Mouse (Mus musculus) ovary, postnatal 10 days (tissue): ENCODE results near the gene Tnpo1.
A peak's percentile ranks its signal among the peaks of the same experiment; 100 is the strongest.
"Not testable (repeated sequence)": the region's sequence is repeated elsewhere in the genome, so short reads cannot be mapped to it uniquely, and the experiment has no call there.

Experiments
- DNase-seq: peaks from one replicate; pipeline ENCODE4 v3.0.0; 2022; ENCODE audit warnings: low spot score

The Tnpo1 gene

GRCm38 (mm10) chr13:98890137-98890870, 35.9 kb downstream of the Tnpo1 start:
- peak; percentile 26 for DNase-seq

DNA sequence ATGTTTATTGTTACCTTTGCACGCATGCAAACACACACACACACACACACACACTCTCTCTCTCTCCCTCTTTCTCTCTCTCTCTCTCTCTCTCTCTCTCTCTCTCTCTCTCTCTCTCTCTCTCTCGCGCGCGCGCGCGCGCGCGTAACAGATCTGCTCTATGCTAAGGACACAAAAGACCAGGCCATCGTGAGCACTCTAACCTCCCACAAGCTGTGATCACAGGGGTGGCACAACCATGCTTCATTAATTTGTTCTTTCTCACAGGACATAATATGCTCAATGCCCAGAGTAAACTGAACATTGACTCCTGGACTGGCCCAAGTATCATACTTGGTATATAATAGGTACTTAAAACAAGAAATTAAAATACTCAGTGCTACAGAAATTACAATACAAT, 37.0 kb downstream of the Tnpo1 start:
- DNase-seq: no peak

- no peak for DNase-seq
Observed at GRCm38 (mm10) chr13:98883774-98884173, 42.4 kb downstream of the Tnpo1 start.

DNA sequence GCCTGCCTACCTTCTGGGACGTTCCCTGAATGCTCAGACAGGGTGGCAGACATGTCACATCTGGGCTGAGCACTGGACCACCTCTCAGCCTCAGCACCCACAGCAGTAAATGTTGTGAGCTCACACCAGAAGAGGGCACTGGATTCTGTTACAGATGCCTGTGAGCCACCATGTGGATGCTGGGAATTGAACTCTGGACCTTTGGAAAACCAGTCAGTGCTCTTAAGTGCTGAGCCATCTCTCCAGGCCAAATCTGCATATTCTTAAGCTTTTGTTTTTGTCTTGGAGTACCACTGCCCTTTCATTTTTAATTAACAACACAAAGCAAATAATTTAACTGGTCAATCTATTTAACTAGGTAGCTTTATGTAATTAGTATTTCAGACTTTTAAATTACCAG, 44.2 kb downstream of the Tnpo1 start:
- no peak for DNase-seq

DNA sequence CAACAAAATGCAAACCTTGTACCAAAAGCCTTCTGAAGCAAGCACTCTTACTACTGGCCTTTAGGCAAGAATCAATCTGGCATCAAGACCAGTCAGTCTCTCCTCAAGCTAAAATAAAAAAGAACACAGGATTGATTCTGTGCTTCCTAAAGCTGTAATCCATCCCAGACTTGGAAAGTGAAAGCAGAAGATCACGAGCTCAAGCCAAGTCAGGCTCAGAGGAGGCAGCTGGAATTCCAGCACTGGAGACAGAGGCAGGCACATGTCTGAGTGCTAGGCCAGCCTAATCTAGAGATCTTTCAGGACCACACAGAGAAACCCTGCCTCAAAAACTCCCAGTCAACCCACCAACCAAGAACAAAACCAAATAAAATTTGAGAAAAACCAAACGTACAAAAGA, 45.8 kb downstream of the Tnpo1 start:
- DNase-seq: no peak

DNA sequence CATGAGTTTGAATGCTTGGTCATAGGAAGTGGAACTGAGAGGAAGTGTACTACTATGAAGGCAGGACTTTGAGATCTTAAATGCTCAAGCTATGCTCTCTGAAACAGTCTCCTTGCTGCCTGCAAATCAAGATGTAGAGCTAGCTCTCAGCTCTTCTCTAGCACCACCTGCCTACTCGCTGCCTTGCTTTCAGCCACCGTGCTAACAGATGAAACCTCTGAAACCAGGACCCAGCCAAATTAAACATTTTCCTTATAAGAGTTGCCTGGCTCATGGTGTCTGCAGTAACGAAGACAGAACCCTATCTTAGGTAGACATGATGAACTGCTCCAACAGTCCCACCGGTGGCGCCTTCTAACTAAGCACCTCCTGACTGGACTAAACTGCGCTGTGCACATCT, 46.8 kb downstream of the Tnpo1 start:
- no peak for DNase-seq

- DNase-seq: no peak
Observed at GRCm38 (mm10) chr13:98877165-98877564, 49.0 kb downstream of the Tnpo1 start.

GRCm38 (mm10) chr13:98874727-98875126, 51.5 kb downstream of the Tnpo1 start:
- no peak for DNase-seq

DNA sequence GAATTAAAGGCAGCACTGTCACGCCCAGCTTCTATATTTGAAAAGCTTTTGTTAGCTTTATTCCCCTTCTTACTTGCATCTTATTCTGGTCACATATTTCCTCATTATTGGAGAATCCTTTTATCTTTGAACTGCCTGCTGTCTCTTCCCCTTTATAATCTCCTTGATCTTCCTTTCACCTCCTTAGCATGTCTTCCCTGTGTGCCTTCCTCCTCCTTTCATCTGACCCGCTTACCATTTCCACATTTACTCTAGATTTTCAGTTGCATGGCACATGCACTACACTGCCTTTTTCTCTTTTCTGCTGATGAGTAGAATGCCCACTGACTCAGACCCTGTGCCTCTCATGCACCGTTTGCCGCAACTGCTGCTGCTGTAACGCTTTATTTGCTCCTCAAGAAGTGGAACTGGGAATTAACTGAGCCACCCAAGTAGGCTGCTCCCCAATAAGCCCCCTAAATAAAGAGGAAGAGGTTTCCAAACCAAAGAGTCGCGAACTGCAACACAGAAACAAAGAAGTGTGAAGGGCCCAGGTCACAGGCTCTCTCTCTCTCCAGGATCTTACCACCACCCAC, 53.8 kb downstream of the Tnpo1 start:
- DNase-seq: no peak

- DNase-seq: no peak
Observed at GRCm38 (mm10) chr13:98871263-98871662, 54.9 kb downstream of the Tnpo1 start.

DNA sequence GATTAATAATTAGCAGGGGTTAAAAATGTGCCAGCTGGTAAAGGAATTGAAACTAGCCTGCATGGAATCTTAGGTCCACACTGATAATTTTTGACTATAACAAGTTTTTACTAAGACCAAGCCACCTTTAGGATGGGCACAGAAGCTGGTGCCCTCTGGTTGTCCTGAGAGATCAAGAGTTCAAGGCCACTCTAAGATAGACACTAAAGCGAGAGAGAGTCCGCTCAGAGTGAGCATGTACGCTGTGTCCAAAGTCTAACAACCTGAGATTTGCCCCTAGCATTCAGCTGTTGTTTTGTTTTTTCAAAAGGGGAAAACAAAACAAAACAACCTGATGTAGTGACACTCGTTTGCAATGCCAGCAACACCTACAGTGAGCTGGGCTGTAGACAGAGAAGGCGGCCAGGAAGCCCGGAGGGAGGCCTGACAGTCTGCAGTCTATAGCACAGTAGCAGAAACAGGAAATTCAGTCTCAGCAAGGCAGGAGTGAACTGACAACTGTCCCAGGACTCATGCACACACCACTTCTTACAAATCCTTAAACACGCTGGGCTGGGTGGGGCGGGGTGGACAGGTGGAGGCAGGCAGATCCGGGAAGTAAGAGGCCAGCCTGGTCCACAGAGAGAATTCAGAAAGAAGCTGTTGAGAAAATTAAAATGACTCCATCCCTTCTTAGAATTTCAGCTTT, 57.8 kb downstream of the Tnpo1 start:
- DNase-seq: no peak

DNA sequence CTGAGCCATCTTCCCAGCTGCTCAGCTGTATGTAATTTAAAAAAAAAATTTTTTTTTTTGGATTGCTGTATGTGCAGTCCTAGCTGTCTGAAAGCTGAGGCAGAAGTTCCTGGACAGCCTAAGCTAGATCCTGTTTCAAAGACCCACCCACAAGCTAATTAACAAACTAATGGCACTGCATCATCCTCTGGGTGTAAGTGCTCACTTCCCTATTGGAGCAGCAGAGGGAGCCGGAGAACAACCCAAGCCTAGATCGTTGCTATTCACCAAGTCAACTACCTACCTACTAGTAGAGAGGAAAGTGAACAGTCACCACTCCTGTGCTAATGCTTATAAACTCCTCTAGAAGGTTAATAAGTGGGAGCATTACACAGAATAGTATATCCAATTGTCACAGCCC, 58.4 kb downstream of the Tnpo1 start:
- DNase-seq: no peak

GRCm38 (mm10) chr13:98855291-98855690, 70.9 kb downstream of the Tnpo1 start:
- DNase-seq: no peak

- DNase-seq: no peak
Observed at GRCm38 (mm10) chr13:98845794-98846193, 80.4 kb downstream of the Tnpo1 start.

DNA sequence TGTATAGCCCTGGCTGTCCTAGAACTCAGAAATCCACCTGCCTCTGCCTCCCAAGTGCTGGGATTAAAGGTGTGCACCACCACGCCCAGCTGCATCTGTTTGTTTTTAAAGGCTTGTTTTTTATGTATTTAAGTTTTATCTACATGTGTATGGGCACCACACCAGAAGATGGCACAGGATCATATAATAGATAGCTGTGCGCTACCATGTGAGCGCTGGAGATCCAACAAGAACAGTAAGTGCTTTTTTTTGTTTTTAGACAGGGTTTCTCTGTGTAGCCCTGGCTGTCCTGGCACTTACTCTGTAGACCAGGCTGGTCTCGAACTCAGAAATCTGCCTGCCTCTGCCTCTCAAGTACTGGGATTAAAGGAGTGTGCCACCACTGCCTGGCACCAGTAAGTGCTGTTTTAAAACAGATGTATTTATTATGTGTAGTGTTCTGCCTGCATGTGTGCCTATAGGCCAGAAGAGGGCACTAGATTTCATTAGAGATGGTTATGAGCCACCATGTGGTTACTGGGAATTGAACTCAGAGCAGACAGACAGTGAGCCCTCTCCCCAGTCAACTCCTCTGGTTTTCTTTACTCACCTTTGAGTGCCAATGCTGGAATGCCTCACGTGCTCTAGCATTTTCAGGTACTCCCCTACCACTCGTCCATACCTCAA, 89.6 kb downstream of the Tnpo1 start:
- DNase-seq: no peak

DNA sequence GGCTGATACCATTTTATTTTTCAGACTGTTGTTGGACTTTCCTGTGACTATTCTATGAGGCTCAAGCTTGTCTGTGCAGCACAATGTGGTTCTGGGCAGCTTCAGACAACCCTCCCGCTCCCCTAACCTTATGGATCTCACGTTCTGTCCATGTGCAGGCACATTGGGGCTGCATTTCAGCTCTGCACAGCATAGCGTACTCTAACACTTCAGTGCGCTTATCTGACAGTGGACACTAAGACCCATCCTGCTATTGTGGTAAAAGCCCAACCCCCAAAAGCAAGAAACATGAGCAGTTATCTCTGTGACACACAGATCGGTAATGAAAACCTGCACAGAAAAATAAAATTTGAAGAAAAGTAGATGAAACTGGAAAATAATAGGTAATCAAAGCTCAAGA, 90.4 kb downstream of the Tnpo1 start:
- DNase-seq: no peak

DNA sequence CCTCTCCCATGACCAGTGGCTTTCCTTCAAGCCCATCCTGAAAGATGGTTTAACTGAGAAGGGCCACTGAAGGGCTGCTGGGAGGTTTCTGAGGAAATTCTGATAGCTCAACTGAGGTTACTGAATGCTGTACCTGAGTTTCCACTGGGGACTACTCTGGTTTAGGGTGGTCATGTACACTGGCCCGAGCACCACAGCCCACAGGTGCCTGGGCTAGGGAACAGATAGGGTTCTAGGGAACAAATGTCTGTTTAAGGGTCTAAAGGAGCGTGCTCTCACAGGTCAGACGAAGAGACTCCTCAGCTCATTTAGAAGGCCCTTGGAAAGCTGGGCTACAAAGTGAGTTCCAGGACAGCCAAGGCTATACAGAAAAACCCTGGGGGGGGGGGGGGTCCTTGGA, 91.5 kb downstream of the Tnpo1 start:
- no peak for DNase-seq

GRCm38 (mm10) chr13:98834199-98834598, 92.0 kb downstream of the Tnpo1 start:
- no peak for DNase-seq

DNA sequence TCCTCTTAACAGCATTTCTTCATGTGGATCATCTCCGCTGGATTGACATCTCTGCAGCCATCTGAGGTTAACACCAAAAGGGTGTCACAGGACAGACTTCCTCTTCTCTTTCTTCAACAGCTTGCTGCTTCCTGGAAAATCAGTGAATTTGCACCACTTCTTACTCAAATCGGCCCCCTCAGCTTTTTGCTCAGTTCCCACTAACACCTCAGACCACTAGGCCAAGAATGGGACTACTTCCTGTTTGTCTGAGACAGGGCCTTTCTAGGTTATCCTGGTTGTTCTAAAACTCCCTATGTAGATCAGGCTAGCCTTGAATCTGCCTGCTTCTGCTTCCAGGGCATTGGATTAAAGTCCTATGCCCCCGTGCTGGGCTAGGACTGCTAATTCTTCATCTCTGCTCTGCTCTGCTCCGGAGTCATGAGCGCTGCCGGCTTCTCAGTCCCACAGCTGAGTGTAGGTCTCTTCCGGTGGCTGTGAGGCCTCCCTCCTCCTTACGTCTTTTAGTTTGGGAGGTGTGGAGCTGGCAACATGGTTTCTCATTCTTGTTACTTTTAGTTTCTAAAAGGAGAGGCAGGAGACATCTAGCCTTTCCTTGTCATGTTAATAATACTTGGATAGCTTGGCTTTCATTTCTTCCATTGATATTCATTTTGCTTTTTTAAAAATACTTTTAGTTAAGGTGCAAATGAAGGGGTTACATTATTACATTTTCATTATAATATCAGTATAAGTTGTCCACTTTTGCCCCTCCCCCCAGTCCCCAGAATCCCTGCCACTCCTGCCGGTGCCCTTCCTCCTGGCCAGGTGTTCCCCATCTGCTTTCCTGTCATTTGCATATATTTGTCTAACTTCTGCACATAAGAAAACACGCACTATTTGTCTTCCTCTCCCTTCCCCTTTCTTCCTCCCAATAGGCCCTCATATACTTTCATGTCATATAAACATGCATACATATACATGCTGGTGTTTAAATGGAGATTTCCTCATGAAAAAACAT, 93.4 kb downstream of the Tnpo1 start:
- DNase-seq: no peak

DNA sequence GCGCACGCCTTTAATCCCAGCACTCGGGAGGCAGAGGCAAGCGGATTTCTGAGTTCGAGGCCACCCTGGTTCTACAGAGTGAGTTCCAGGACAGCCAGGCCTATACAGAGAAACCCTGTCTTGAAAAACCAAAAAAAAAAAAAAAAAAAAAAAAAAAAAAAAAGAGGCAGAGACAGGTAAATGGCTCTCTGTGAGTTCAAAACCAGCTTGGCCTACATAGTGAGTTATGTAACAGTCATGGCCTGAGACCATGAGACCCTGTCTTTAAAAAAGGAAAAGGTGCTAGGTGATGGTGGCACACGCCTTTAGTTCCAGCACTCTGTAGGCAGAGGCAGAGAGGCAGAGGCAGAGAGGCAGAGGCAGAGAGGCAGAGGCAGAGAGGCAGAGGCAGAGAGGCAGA, 97.2 kb downstream of the Tnpo1 start:
- not testable (repeated sequence) for DNase-seq

GRCm38 (mm10) chr13:98825574-98825973, 100.6 kb downstream of the Tnpo1 start:
- DNase-seq: no peak

GRCm38 (mm10) chr13:98819094-98819493, 107.1 kb downstream of the Tnpo1 start:
- no peak for DNase-seq
